Mouse (Mus musculus) liver, embryonic 12.5 days (tissue): ENCODE results near the gene Tpcn1. TPM values are rescaled to one million over a fixed set of nuclear protein-coding genes. Genes with fewer than 3 reads are reported as not detected.
A peak's percentile ranks its signal among the peaks of the same experiment; 100 is the strongest.

Experiments
- ATAC-seq: fragments of 200-750 bp; cut with Nextera tagmentation; 2 replicates; pipeline ENCODE4 v1.8.0; 2017; ENCODE audit warnings: moderate number of reproducible peaks, mild to moderate bottlenecking, moderate library complexity
- H3K27ac ChIP-seq: fragments of 300-500 bp; sonication (generic); 2 replicates; pipeline ENCODE4 v1.5.1; 2016; ENCODE audit warnings: mild to moderate bottlenecking
- H3K27me3 ChIP-seq: fragments of 300-500 bp; sonication (generic); replicated peaks from 2 replicates; pipeline ENCODE4 v1.6.1; 2016; ENCODE audit warnings: mild to moderate bottlenecking, moderate library complexity
- H3K36me3 ChIP-seq: fragments of 300-500 bp; sonication (generic); 2 replicates; pipeline ENCODE4 v1.6.1; 2016; ENCODE audit warnings: mild to moderate bottlenecking, moderate library complexity
- H3K4me1 ChIP-seq: fragments of 300-500 bp; sonication (generic); 2 replicates; pipeline ENCODE4 v1.6.1; 2016
- H3K4me2 ChIP-seq: fragments of 300-500 bp; sonication (generic); 2 replicates; pipeline ENCODE4 v1.6.1; 2016; ENCODE audit warnings: mild to moderate bottlenecking, moderate library complexity
- H3K4me3 ChIP-seq: fragments of 300-500 bp; sonication (generic); 2 replicates; pipeline ENCODE4 v1.5.1; 2016; ENCODE audit warnings: mild to moderate bottlenecking, moderate library complexity
- H3K9ac ChIP-seq: fragments of 300-500 bp; sonication (generic); 2 replicates; pipeline ENCODE4 v1.6.1; 2016; ENCODE audit warnings: mild to moderate bottlenecking, moderate library complexity
- H3K9me3 ChIP-seq: fragments of 300-500 bp; sonication (generic); replicated peaks from 2 replicates; pipeline ENCODE4 v1.6.1; 2016; ENCODE audit warnings: mild to moderate bottlenecking, moderate library complexity
- WGBS: fragments of 180-500 bp; shearing (Covaris S2); methylation state at CpG from one replicate; pipeline ENCODE4 v1.1.7; 2016; ENCODE audit not compliant: insufficient replicate concordance; 5-methylcytosine and 5-hydroxymethylcytosine counted together
- polyA plus RNA-seq: library from polyadenylated mRNA; unstranded; fragments of >200 nt; fragmentation: Nextera tagmentation; extraction: Ambion mirVana; gene quantifications from 2 replicates; pipeline ENCODE4 v1.2.1, GENCODE M21; 2016

Tpcn1 gene
- polyA plus RNA-seq, 1 experiment from 2014 or later: 24.8 TPM

DNA sequence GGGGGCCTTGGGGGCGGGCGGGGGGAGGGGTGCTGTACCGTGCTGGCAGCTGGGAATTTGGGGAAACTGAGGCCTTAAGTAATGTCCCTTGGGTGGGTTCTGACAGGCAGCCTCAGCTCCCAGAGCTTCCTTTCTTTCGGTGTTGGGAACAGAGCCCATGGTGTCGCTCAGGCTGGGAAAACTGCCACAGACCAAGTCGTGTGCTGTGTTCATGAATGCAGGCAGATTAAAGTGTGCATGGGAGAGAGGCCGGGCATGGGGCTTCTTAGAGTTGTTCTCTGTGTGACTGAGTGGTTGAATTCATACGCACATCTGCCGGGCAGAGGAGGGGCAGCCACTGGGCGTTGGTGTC is 33.3 kb upstream of the Tpcn1 start:
- H3K27ac ChIP-seq: no peak overlapping the region
- no peaks in the 10 kb centered on the region for H3K9me3 ChIP-seq
- no peaks in the 10 kb centered on the region for H3K27me3 ChIP-seq
- H3K36me3 ChIP-seq: peaks cover 100% of the 10 kb centered on the region
- H3K4me1 ChIP-seq: peaks cover 6% of the 10 kb centered on the region; the same call in 1 of the 2 replicates
- H3K9ac ChIP-seq: no peak overlapping the region
- H3K4me2 ChIP-seq: no peak overlapping the region
- 88% methylated on average over 10 of the region's 10 CpGs for whole genome bisulfite sequencing
- no peak overlapping the region for H3K4me3 ChIP-seq
- no peak for ATAC-seq

DNA sequence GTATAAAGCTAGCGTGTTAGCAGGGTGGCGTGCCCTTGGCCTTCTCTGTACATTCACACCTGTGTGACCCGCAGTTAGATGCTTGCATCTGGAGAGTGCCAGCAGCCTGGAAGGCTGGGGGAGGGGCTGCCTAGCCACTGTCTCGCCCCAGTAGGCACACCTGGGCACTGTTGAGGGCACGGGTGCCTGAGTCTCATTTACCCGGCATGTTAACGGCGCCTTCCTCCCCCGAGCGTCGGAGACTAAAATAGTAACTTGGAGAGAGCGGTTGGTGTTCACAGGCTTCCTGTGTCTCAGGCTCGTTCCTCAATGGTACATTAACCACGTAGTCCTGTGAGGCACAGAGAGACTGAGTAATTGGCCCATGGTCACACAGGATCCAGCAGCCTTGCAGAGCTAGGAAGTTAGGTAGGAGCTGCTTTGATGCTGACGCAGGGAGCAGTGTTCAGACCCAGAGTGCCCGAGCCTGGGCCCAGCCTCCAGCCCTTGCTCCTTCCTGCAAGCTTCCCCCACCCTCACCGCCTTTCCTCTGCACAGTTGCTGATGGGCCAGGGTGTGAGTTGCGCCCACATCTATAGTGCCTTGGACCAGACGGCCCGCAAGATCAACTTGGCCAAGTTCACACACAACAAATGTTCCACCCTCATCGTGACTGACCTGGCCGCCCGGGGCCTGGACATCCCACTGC is 32.7 kb upstream of the Tpcn1 start:
- WGBS: 83% methylated on average over 23 of the region's 23 CpGs
- H3K27ac ChIP-seq: no peak overlapping the region
- H3K4me3 ChIP-seq: no peak overlapping the region
- H3K9ac ChIP-seq: no peak overlapping the region
- no peaks in the 10 kb centered on the region for H3K27me3 ChIP-seq
- peaks cover 3% of the 10 kb centered on the region; the same call in 1 of the 2 replicates for H3K4me1 ChIP-seq
- peaks cover 100% of the 10 kb centered on the region for H3K36me3 ChIP-seq
- no peaks in the 10 kb centered on the region for H3K9me3 ChIP-seq
- no peak for ATAC-seq
- no peak overlapping the region for H3K4me2 ChIP-seq

DNA sequence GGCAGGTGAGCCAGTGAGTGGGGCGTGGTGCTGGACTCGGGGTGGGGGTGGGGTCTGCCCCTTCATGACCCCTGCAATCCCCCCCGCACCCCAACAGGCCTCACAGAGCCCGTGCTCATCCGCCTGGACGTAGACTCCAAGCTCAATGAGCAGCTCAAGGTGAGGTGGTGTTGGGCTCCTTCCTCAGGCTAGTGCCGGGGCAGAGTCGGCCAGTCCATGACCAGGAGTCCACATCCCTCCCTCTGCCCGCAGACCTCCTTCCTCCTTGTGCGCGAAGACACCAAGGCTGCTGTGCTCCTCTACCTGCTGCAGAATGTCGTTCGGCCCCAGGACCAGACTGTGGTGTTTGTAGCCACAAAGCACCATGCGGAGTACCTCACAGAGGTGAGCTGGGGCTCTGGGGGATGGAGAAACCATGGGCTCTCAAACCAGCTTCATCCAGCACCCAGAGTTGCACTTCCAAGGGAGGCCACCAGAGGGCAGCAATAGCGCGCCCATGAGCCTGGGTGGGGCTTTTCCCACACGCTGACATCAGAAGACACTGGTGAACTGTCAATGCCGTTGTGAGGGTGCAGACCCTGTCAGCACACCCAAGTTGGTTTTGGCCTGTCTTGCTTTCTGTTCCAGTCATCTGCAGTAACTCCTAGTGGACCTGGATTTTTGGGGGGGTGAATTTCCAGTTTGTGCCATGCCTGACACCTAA is 32.1 kb upstream of the Tpcn1 start:
- no peak overlapping the region for H3K4me3 ChIP-seq
- no peaks in the 10 kb centered on the region for H3K4me1 ChIP-seq
- peaks cover 100% of the 10 kb centered on the region for H3K36me3 ChIP-seq
- 66% methylated on average over 18 of the region's 18 CpGs for WGBS
- no peak overlapping the region for H3K4me2 ChIP-seq
- H3K9me3 ChIP-seq: 0 out of 2 replicates have a peak, but pooled peaks cover 5% of the 10 kb centered on the region
- peak; percentile 33; the same call in 1 of the 2 replicates for ATAC-seq
- H3K27ac ChIP-seq: no peak overlapping the region
- H3K27me3 ChIP-seq: no peaks in the 10 kb centered on the region
- no peak overlapping the region for H3K9ac ChIP-seq

DNA sequence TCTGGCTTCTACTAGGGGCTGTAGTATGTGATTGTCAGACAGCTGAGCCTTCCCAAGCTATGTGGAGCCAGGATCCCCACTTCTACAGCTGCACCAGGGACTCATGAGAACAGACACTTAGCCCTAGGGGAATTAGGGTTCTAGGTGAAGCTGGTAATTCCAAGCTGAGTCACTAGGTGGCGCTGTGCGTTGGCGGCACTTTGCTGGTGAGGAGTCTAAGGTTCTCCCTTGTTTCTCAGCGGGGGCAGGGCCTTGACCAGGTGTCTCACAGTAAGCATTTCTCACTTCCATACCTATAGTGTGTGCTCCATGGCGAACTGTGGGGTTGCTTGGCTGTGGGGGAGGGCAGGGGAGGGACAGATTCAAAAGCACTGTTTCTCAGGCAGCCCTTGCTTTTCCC is 30.7 kb upstream of the Tpcn1 start:
- Histone ChIP-seq H3K27ac (no peak overlapping the region), H3K36me3 (peaks cover 95% of the 10 kb centered on the region), H3K4me2 (no peak overlapping the region), H3K4me3 (no peak overlapping the region), H3K27me3 (no peaks in the 10 kb centered on the region), H3K9ac (no peak overlapping the region), H3K4me1 (peaks cover 6% of the 10 kb centered on the region), H3K9me3 (0 out of 2 replicates have a peak, but pooled peaks cover 5% of the 10 kb centered on the region)
- no peak for ATAC-seq
- WGBS: 15% methylated on average over 5 of the region's 5 CpGs

DNA sequence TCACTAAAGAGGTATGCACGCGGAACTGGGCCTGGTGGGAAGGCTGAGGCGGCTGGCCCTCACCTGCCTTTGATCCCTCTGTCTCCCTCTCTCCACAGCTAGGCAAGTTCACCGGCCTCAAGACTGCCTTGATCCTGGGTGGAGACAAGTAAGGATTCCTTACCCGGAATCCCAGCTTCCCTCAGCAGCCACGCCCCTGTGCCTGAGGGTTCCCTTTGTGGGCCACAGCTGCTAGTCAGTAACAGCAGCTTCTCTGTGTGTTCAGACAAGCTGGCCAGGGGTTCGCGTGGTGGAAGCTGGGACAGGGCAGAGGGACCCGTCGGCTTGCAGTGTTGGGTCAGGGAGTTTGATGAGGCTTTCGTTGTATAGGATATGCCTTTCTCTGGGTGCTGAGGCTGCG is 30.3 kb upstream of the Tpcn1 start:
- ATAC-seq: no peak
- H3K27me3 ChIP-seq: no peaks in the 10 kb centered on the region
- H3K27ac ChIP-seq: no peak overlapping the region
- no peak overlapping the region for H3K9ac ChIP-seq
- H3K9me3 ChIP-seq: 0 out of 2 replicates have a peak, but pooled peaks cover 5% of the 10 kb centered on the region
- 80% methylated on average over 12 of the region's 12 CpGs for WGBS
- H3K4me3 ChIP-seq: no peak overlapping the region
- peaks cover 91% of the 10 kb centered on the region for H3K36me3 ChIP-seq
- peaks cover 10% of the 10 kb centered on the region for H3K4me1 ChIP-seq
- no peak overlapping the region for H3K4me2 ChIP-seq

DNA sequence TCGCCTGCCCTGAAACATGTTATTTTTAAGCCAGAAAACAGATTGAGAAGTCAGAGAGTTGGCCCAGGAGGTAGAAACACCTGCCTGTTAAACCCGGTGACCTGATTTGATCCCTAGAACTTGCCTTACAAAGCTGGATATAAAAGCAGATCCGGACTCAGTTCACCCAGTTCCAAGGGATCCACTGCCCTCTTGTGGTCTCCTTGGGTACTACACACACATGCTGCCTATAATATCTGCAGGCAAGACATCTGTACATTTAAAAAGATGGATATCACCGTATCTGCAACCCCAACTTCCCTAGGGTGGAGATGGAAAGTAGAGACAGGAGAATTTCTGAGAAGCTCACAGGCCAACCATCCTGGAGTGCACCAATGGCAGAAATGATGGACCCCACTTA is 27.4 kb upstream of the Tpcn1 start:
- H3K36me3 ChIP-seq: peaks cover 64% of the 10 kb centered on the region
- 87% methylated on average over 4 of the region's 4 CpGs for WGBS

DNA sequence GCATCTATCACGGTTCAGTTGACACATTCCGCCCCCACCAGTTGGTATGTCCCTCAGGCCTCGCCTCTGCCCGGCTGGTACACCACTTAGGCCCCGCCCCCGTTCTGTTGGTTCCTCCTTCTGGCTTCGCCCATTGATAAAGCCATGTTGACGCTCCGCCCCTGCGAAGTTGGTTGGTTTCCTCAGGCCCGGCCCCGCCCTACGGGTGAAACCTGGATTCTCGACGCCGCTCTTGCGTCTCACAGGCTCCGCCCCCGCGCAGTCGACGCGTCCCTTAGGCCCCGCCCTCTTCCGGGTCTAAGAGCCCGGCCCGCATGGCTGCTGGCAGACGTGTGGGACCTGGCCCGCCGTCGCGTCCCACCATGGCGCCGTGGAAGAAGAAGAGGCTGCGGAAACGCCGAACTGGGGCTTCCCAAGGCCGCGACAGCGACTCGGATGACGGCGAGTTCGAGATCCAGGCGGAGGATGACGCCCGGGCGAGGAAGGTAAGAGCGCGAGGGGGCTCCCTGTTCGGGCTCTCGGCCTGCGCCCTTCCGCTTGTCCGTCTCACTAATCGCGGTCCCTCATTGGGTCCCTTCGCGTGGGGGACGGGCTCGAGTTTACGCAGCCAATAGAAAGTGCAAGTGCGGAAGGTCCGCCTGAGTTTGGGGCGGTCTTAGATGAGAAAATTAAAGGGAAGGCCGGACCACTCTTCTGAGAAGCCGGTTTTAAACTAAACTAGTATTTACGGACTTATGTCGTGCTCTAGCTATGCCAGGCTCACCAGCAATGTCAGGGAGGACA is 24.5 kb upstream of the Tpcn1 start:
- Histone ChIP-seq H3K27me3 (no peaks in the 10 kb centered on the region), H3K27ac (peak overlapping the region; percentile 81), H3K4me1 (peaks cover 29% of the 10 kb centered on the region), H3K4me2 (peak overlapping the region; percentile 96), H3K9me3 (0 out of 2 replicates have a peak, but pooled peaks cover 5% of the 10 kb centered on the region), H3K4me3 (peak overlapping the region; percentile 80), H3K36me3 (peaks cover 54% of the 10 kb centered on the region), H3K9ac (peak overlapping the region; percentile 75)
- under 1% methylated on average over 69 of the region's 69 CpGs for WGBS
- ATAC-seq: peak; percentile 89

More for the DNA sequence above, 27.4 kb upstream of the Tpcn1 start:
- no peaks in the 10 kb centered on the region for H3K27me3 ChIP-seq
- peaks cover 27% of the 10 kb centered on the region for H3K4me1 ChIP-seq
- no peak overlapping the region for H3K4me3 ChIP-seq
- no peak overlapping the region for H3K4me2 ChIP-seq
- H3K27ac ChIP-seq: no peak overlapping the region
- ATAC-seq: no peak
- 0 out of 2 replicates have a peak, but pooled peaks cover 5% of the 10 kb centered on the region for H3K9me3 ChIP-seq
- no peak overlapping the region for H3K9ac ChIP-seq

DNA sequence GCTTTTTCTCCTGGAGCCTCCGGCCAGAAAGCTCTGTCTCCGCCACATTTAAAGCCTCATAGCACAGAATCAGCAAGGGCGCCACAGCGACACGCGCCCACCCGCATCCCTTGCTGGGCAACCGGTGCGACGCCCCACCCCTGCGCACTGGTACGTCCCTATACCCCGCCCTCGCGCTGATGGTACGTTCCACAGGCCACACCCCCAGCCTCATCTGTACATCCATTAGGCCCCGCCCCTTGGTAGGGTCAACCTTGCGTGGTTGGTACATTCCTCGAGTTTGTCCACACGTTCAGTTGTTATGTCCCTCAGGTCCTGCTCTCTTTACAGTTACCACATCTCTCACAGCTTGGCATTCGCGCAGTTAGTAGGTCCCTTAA is 24.0 kb upstream of the Tpcn1 start, which contains the start of the genes Rita1 and Ddx54:
Gene Rita1 (minus strand): TSS at position 148 of the 380 bp plus-strand sequence.
Gene Ddx54 (plus strand): TSS at position 298 of the 380 bp plus-strand sequence.
- Histone ChIP-seq H3K4me1 (peaks cover 29% of the 10 kb centered on the region), H3K9ac (peak within 1 kb of the TSS; percentile 75), H3K27me3 (no peaks in the 10 kb centered on the region), H3K27ac (peak within 1 kb of the TSS; percentile 81), H3K36me3 (peaks cover 51% of the 10 kb centered on the region), H3K4me3 (peak within 1 kb of the TSS; percentile 80), H3K9me3 (0 out of 2 replicates have a peak, but pooled peaks cover 5% of the 10 kb centered on the region), H3K4me2 (peak within 1 kb of the TSS; percentile 96)
- WGBS: 1% methylated on average over 22 of the region's 22 CpGs
- ATAC-seq: peak; percentile 78

DNA sequence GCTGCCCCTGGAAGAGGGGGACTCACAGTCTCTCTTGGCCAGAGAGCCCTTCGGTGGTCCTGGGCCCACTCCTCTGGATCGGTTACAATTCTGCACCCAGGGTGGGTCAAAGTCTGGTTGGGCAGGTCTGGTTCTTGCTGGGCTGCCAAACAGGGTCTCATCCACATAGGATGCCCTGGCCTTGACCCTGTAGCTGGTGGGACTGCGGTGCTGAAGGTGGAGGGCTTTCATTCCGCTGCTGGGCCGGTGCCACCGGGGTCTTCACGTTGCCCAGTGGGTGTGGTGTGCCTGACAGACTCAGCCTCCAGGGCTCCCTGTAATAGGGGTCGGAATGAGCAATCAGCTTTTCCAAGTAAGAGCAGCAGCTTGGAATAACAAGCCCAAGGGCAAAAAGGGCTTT is 22.9 kb upstream of the Tpcn1 start:
- H3K4me1 ChIP-seq: peaks cover 39% of the 10 kb centered on the region
- no peaks in the 10 kb centered on the region for H3K27me3 ChIP-seq
- peak overlapping the region; percentile 75 for H3K9ac ChIP-seq
- peak overlapping the region; percentile 96 for H3K4me2 ChIP-seq
- H3K4me3 ChIP-seq: peak overlapping the region; percentile 80
- 0 out of 2 replicates have a peak, but pooled peaks cover 5% of the 10 kb centered on the region for H3K9me3 ChIP-seq
- peaks cover 41% of the 10 kb centered on the region for H3K36me3 ChIP-seq
- WGBS: 61% methylated on average over 8 of the region's 8 CpGs
- no peak for ATAC-seq
- peak overlapping the region; percentile 81 for H3K27ac ChIP-seq

DNA sequence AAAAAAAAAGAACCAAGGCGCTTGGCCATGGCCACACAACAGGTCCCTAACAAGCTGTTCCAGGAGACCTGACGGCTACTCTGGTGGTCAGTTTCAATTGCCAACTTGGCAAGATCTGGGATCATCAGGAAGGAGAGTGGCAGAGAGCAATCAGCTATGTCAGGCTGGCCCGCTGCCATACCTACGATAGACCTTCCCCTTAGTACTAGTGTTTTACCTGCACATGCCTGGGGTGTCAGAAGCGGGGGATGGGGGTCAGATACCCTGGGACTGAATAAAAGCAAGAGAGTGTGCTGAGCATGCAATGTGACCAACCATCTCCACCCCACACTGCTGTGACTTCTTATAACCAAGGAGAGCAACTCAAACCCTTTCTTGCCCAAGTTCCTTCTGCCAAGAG is 22.4 kb upstream of the Tpcn1 start:
- Histone ChIP-seq H3K4me2 (peak overlapping the region; percentile 96), H3K27me3 (no peaks in the 10 kb centered on the region), H3K4me1 (peaks cover 41% of the 10 kb centered on the region), H3K36me3 (peaks cover 36% of the 10 kb centered on the region), H3K4me3 (0 out of 2 replicates have a peak overlapping the region, but pooled peaks have one; percentile 80), H3K9me3 (0 out of 2 replicates have a peak, but pooled peaks cover 4% of the 10 kb centered on the region), H3K9ac (peak overlapping the region; percentile 75; the same call in 1 of the 2 replicates), H3K27ac (0 out of 2 replicates have a peak overlapping the region, but pooled peaks have one; percentile 81)
- ATAC-seq: no peak
- 90% methylated on average over 5 of the region's 5 CpGs for WGBS

DNA sequence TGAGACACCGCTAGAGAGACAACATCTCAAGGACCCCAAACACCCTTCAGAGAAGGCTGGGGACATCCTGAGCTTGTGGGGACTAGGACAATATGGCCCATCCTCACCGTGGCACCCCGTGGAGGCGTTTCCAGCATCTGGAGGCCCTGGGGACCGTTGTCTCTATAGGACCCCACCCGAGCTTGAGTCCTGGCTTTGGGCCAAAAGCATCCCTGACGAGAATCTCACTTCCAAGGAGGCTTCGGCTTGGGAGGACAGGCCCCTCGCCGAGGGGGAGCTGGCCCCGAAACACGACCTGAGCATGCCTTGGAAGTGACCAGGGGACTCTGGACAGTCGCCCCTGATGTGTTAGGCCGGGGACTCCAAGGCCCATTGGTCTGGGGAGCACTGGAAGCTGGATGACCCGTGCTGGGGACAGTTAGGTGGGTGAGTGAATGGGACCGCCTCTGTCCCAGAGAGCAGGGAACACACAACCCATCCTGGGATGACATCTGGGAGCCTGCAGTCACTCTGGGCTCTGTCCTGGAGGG is 20.8 kb upstream of the Tpcn1 start:
- Histone ChIP-seq H3K4me3 (no peak overlapping the region), H3K27ac (no peak overlapping the region), H3K9me3 (no peaks in the 10 kb centered on the region), H3K4me1 (peaks cover 43% of the 10 kb centered on the region), H3K9ac (no peak overlapping the region), H3K27me3 (no peaks in the 10 kb centered on the region), H3K4me2 (no peak overlapping the region), H3K36me3 (peaks cover 24% of the 10 kb centered on the region)
- WGBS: 85% methylated on average over 16 of the region's 16 CpGs
- ATAC-seq: no peak
